Mouse (Mus musculus) bone marrow macrophage, adult 2 months (primary cell): ENCODE data around the gene Dido1. TPM values are rescaled to one million over a fixed set of nuclear protein-coding genes. Genes with fewer than 3 reads are reported as not detected.

Experiments
- H3K27ac ChIP-seq: 2 replicates; pipeline ENCODE4 v1.5.1; 2012; ENCODE audit warnings: low read depth, low read length; ENCODE audit not compliant: insufficient read depth
- H3K4me1 ChIP-seq: 2 replicates; pipeline ENCODE4 v1.6.1; 2012; ENCODE audit warnings: low read length; ENCODE audit not compliant: control insufficient read depth, insufficient read depth
- H3K4me3 ChIP-seq: 2 replicates; pipeline ENCODE4 v1.5.1; 2012; ENCODE audit warnings: mild to moderate bottlenecking, low read length, moderate library complexity; ENCODE audit not compliant: insufficient read depth
- CTCF ChIP-seq: IDR thresholded peaks from 2 replicates; pipeline ENCODE4 v1.5.1; 2012; ENCODE audit warnings: low read depth, mild to moderate bottlenecking, low read length, moderate library complexity
- POLR2A ChIP-seq: IDR thresholded peaks from 2 replicates; pipeline ENCODE4 v1.6.1; 2012; ENCODE audit warnings: mild to moderate bottlenecking, low read depth, low read length, borderline replicate concordance
- polyA plus RNA-seq: library from polyadenylated mRNA; stranded (reverse); fragments of >200 nt; gene quantifications from 2 replicates; pipeline ENCODE4 v1.2.4, GENCODE M21; 2012; ENCODE audit not compliant: missing spikeins, insufficient read depth, insufficient read length

Dido1 gene
- 30.2 and 32.9 TPM in 2 replicates for polyA plus RNA-seq

- peak within 1 kb of the TSS; percentile 73 for H3K27ac ChIP-seq
- TF ChIP-seq POLR2A (no peak), CTCF (no peak)
- H3K4me3 ChIP-seq: peak within 1 kb of the TSS; percentile 95
- H3K4me1 ChIP-seq: peaks cover 22% of the 10 kb centered on the region
These were observed at the start of gene Dido1, which contains the start of gene Gid8 for GRCm38 (mm10) chr2:180709923-180710272. Dido1 (minus strand) TSS chr2:180709999. Gid8 (plus strand) TSS chr2:180710117.

GRCm38 (mm10) chr2:180758513-180759263 is 48.9 kb upstream of the Dido1 start:
- Histone ChIP-seq H3K27ac (no peak overlapping the region), H3K4me1 (no peaks in the 10 kb centered on the region), H3K4me3 (no peak overlapping the region)
- no peak for TF ChIP-seq POLR2A
- TF ChIP-seq CTCF: no peak

- H3K4me1 ChIP-seq: no peaks in the 10 kb centered on the region
- no peak overlapping the region for H3K27ac ChIP-seq
- H3K4me3 ChIP-seq: no peak overlapping the region
- TF ChIP-seq POLR2A: no peak
- TF ChIP-seq CTCF: no peak
These were observed 47.0 kb upstream of the Dido1 start for GRCm38 (mm10) chr2:180756786-180757185.

DNA sequence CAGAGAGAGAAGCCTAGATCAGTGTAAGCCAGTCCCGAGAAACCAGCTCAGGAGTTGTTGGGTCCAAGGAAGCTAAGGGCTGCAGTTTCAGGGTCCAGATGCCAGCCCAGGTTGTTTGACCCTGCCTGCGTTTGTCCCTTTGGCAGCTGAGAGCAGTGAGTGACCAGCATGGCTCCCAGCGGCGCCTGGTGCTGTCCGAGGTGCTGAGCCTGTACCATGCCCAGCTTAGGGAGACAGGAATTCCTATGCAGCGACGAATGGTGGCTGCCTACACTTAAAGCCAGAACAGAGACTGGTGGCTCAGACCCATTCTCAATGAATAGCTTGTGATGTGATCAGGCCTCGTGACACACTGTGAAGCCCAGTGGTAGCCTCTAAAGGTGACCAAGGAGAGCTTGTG is 46.1 kb upstream of the Dido1 start:
- H3K4me3 ChIP-seq: no peak overlapping the region
- H3K27ac ChIP-seq: no peak overlapping the region
- TF ChIP-seq POLR2A (no peak), CTCF (no peak)
- H3K4me1 ChIP-seq: no peaks in the 10 kb centered on the region

- no peak overlapping the region for H3K27ac ChIP-seq
- TF ChIP-seq CTCF (no peak), POLR2A (no peak)
- no peak overlapping the region for H3K4me3 ChIP-seq
- H3K4me1 ChIP-seq: no peaks in the 10 kb centered on the region
These were observed 45.3 kb upstream of the Dido1 start for GRCm38 (mm10) chr2:180754976-180755688.

DNA sequence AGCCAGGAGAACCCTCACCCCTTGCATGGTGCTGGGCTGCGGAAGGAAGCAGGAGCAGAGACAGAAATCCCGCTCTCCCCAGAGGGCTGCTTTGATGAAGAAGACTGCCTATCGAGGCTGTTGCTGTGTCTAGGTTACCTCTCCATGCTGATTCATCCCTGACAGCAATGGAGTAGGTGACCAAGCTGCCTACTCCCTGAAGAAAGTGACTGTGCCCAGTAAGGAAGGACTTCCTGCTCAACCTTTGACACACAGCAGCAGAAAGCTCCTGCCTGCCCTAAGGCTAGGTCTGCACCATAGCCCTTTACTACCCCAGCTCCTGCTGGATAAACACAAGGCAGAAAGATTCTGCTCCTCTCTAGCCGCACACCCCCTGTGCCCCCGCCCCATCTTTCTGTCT is 39.1 kb upstream of the Dido1 start:
- TF ChIP-seq CTCF (no peak), POLR2A (no peak)
- H3K4me3 ChIP-seq: no peak overlapping the region
- H3K27ac ChIP-seq: no peak overlapping the region
- H3K4me1 ChIP-seq: no peaks in the 10 kb centered on the region

- TF ChIP-seq CTCF (no peak), POLR2A (no peak)
- Histone ChIP-seq H3K4me3 (no peak overlapping the region), H3K4me1 (no peaks in the 10 kb centered on the region), H3K27ac (no peak overlapping the region)
These were observed 36.9 kb upstream of the Dido1 start for GRCm38 (mm10) chr2:180746569-180747192.

- H3K4me1 ChIP-seq: no peaks in the 10 kb centered on the region
- no peak overlapping the region for H3K27ac ChIP-seq
- no peak overlapping the region for H3K4me3 ChIP-seq
- TF ChIP-seq CTCF (peak; percentile 100), POLR2A (no peak)
These were observed 35.6 kb upstream of the Dido1 start for GRCm38 (mm10) chr2:180745248-180745927.

GRCm38 (mm10) chr2:180743321-180743720 is 33.5 kb upstream of the Dido1 start:
- Histone ChIP-seq H3K4me3 (no peak overlapping the region), H3K27ac (no peak overlapping the region), H3K4me1 (no peaks in the 10 kb centered on the region)
- no peak for TF ChIP-seq POLR2A
- no peak for TF ChIP-seq CTCF

- H3K4me3 ChIP-seq: no peak overlapping the region
- H3K4me1 ChIP-seq: no peaks in the 10 kb centered on the region
- TF ChIP-seq POLR2A: no peak
- TF ChIP-seq CTCF: no peak
- no peak overlapping the region for H3K27ac ChIP-seq
These were observed 33.0 kb upstream of the Dido1 start for GRCm38 (mm10) chr2:180742820-180743219.
